Mouse (Mus musculus): ENCODE measurements at regions not wholly inside any gene's neighbourhood (a gene's known extent, or its start where the extent isn't known, plus 50 kb on each side); places are given as distances from the start of the nearest gene placed in this dataset.

DNA sequence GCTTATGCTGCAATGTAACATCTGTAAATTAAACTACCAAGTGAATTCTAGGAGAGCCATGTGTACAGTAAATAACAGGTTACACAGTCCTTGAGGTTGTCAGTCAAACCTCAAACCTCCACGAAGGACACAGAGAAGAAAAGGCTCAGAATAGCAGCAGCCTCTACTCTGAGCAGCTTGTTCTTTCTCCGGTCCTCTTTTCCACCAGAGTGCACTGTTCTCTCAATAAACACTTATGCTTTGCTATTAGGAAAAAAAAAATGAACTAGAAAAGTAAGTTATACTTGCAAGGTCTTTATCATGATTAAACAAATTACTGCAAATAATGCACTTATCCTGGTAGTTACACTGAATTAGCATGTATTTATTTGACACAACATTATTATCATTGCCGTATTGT, 89.6 kb downstream of the Amy2a5 start:
- peak; percentile 4 for DNase-seq (ENCODE audit: low spot score)

DNA sequence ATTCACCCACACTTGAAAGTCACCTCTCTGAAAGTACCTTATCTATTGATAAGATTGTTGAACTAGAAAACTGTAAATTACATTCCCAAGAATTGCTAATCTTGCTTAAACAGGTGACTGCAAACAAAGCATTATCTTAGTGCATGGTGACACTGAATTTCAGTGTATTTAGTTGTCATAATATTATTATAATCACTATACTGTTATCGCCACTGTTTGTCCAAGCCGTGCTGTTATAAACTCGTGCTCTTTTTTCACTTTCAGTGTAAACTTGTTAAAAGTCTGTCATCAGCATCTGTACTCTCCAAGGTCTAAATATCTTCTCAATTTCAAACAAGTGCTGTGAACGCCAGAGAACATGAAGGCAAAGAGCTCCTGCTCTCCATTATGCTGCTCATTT, 96.3 kb downstream of the Amy2a5 start:
- DNase-seq (ENCODE audit: low spot score), result no peak

All from adipocyte (in vitro differentiated cells).